Mouse (Mus musculus) heart, postnatal 25 days (tissue): ENCODE results near the gene Actn4. TPM values are rescaled to one million over a fixed set of nuclear protein-coding genes. Genes with fewer than 3 reads are reported as not detected.
"Not testable (repeated sequence)": the region's sequence is repeated elsewhere in the genome, so short reads cannot be mapped to it uniquely, and the experiment has no call there.

Experiments
- DNase-seq: peaks from one replicate; pipeline ENCODE4 v3.0.0; 2022; ENCODE audit warnings: low spot score
- intact Hi-C: fragments of 180-260 bp; cut with DNase I; formaldehyde crosslinking; loops from one replicate; pipeline ENCODE4 v1.15.1; 2025
- total RNA-seq, 2 experiments: library from RNA; stranded (reverse); gene quantifications; 2 replicates each; pipeline ENCODE4 v1.2.3; 2021

The Actn4 gene
- total RNA-seq, 2 experiments from 2014 or later, result 77.0 to 101 TPM

- no peak for DNase-seq
- intact Hi-C loops, result loop anchor here (5.0 kb wide), 3 partner anchors 35 to 190 kb away; no protein-coding TSS in a partner anchor
Measured at GRCm38 (mm10) chr7:28972542-28972985, 10.4 kb upstream of the Actn4 start.

GRCm38 (mm10) chr7:28971770-28972269 lies 9.7 kb upstream of the Actn4 start:
- DNase-seq, result no peak
- intact Hi-C loops, result loop anchor here (5.0 kb wide), 3 partner anchors 35 to 190 kb away; no protein-coding TSS in a partner anchor

DNA sequence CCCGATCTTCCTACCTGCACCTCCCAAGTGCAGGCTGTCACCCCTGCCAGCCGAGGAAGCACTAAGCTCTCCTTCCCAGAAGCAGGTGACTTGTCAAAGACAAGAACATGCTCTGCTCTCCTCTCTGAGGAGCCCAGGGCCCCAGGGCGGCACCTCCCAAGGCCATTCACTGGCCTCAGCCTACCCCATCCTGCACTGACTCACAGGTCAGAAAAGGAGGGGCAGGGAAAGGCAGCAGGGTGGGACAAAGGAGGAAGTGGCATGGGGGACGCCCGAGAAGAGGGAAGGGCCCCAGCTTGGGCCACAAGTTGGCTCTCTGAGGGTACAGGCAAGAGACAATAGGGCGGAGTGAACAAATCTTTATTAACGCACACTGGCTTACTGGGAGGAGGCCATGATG lies 8.9 kb upstream of the Actn4 start:
- no peak for DNase-seq
- intact Hi-C loops, result loop anchor here (5.0 kb wide), 3 partner anchors 34 to 189 kb away; no protein-coding TSS in a partner anchor

DNA sequence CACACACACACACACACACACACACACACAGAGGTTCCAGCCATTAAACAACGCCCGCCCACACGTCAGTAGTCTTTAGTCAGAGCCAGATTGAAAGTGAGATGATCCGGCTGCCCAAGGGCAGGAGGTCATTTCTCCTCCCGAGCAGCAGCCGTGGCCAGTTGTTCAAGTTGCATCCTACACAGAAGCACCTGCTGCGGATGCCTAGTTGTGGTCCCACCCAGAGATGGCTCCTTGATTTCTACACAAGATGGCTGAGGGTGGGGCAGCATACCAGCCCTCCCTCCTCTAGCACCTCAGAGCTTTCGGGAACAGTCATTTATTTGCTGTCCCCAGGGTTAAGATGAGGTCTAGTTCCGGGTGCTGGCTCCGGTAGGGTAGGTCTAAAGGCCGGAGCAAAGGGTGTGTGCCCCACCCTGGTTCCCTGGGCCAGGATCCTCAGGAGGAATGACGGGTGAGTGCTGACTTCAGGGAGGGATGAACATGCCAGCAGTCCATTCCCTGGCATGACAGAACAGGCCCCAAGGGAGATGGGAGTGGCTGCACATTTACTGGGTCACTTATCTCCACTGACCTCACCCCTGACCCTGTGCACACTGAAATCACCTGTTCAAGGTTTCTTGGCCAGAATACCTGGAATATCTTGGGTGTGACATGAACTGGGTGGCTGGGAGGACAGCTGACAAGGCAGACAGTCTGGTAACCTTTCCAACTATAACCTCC lies 7.7 kb upstream of the Actn4 start:
- DNase-seq, result no peak

GRCm38 (mm10) chr7:28969271-28969670 lies 7.1 kb upstream of the Actn4 start:
- DNase-seq, result no peak
- intact Hi-C loops, result no loop called here

More for the DNA sequence above, 7.7 kb upstream of the Actn4 start:
- intact Hi-C loops, result loop anchor here (5.0 kb wide), 3 partner anchors 33 to 188 kb away; no protein-coding TSS in a partner anchor

DNA sequence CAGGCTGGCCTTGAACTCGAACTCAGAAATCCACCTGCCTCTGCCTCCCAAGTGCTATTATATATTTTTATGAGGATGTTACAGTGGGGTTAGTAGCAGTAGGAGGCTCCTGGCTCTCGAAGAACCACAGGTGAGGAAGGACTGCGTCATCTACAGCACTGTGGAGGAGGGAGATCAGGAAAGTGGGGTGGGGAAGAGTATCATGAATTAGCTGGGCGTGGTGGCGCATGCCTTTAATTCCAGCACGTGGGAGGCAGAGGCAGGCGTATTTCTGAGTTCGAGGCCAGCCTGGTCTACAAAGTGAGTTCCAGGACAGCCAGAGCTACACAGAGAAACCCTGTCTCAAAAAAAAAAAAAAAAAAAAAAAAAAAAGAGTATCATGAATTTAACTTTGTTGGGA lies 6.0 kb upstream of the Actn4 start:
- DNase-seq, intact Hi-C loops: not testable (repeated sequence)

- intact Hi-C loops, result no loop called here
Measured at GRCm38 (mm10) chr7:28966751-28967505, 4.8 kb upstream of the Actn4 start.

GRCm38 (mm10) chr7:28966181-28966580 lies 4.0 kb upstream of the Actn4 start:
- DNase-seq, result no peak
- intact Hi-C loops, result no loop called here

More at GRCm38 (mm10) chr7:28966751-28967505, 4.8 kb upstream of the Actn4 start:
- no peak for DNase-seq

- DNase-seq, result no peak
- intact Hi-C loops, result no loop called here
Measured at GRCm38 (mm10) chr7:28965346-28965840, 3.3 kb upstream of the Actn4 start.

GRCm38 (mm10) chr7:28963399-28963923 lies 1.3 kb upstream of the Actn4 start:
- DNase-seq, result no peak
- intact Hi-C loops, result no loop called here

DNA sequence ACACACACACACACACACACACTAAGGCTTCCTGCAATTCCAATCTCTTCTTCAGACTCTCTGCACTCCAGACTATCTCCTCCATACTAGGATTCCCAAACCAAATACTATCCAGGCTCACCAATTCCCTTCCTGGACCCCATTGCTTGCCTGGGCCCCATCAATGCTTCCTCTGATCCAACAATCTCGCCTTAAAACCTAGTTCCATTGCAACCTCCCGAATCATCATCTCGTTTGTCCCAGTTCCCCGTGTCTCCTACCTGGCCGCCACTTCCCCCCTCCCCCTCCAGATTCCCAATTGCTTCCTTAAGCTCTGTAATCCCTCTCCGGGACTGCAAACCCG lies 585 bp downstream of the Actn4 start:
- intact Hi-C loops, result loop anchor here (2.0 kb wide), 1 partner anchor 23 kb away; no protein-coding TSS in a partner anchor
- DNase-seq, result no peak

DNA sequence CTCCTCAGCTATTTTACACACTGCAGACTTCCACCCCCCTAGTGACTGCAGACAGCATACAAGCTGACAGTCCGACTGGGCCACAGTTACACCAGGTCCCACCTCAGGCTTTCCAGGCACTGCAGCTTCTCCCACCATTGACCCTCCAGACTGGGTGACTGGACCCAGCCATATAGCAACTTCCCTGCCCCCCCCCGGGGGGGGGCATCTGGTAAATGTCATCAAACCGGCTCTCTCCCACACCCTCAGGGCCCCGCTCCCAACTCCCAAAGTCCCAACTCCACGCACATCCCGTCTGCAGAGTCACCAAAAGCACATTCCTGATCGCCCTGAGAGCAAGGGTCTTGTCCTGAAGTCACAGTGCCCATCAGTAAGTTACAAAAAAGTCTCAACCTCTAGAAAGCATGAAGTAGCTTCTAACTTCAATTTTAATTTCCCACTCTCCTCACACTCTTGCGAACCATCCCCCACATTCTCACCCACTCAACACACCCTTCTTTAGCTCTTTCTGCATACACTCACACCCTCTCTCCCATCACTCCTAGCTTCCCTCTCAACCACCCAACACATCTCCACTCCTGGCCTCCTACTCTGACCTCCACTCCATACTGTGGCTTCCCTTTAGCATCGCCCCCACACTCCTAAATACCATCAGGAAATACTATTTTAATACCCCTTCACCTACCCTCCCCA lies 1.6 kb downstream of the Actn4 start:
- intact Hi-C loops, result loop anchor here (2.0 kb wide), 1 partner anchor 22 kb away; no protein-coding TSS in a partner anchor

GRCm38 (mm10) chr7:28959505-28960045 lies 2.6 kb downstream of the Actn4 start:
- DNase-seq, result no peak
- intact Hi-C loops, result loop anchor here (2.0 to 5.0 kb wide), 2 partner anchors 21 to 37 kb away; no protein-coding TSS in a partner anchor

More for the DNA sequence above, 1.6 kb downstream of the Actn4 start:
- DNase-seq, result no peak

- DNase-seq, result no peak
- intact Hi-C loops, result loop anchor here (5.0 kb wide), 1 partner anchor 36 kb away; no protein-coding TSS in a partner anchor
Measured at GRCm38 (mm10) chr7:28958770-28959169, 3.4 kb downstream of the Actn4 start.

- no peak for DNase-seq
- intact Hi-C loops, result loop anchor here (5.0 kb wide), 1 partner anchor 36 kb away; no protein-coding TSS in a partner anchor
Measured at GRCm38 (mm10) chr7:28957997-28958725, 4.0 kb downstream of the Actn4 start.

- DNase-seq, result no peak
- intact Hi-C loops, result loop anchor here (5.0 kb wide), 1 partner anchor 35 kb away; no protein-coding TSS in a partner anchor
Measured at GRCm38 (mm10) chr7:28957286-28957685, 4.9 kb downstream of the Actn4 start.

- intact Hi-C loops, result loop anchor here (5.0 kb wide), 1 partner anchor 34 kb away; no protein-coding TSS in a partner anchor
- no peak for DNase-seq
Measured at GRCm38 (mm10) chr7:28956270-28956669, 5.9 kb downstream of the Actn4 start.

DNA sequence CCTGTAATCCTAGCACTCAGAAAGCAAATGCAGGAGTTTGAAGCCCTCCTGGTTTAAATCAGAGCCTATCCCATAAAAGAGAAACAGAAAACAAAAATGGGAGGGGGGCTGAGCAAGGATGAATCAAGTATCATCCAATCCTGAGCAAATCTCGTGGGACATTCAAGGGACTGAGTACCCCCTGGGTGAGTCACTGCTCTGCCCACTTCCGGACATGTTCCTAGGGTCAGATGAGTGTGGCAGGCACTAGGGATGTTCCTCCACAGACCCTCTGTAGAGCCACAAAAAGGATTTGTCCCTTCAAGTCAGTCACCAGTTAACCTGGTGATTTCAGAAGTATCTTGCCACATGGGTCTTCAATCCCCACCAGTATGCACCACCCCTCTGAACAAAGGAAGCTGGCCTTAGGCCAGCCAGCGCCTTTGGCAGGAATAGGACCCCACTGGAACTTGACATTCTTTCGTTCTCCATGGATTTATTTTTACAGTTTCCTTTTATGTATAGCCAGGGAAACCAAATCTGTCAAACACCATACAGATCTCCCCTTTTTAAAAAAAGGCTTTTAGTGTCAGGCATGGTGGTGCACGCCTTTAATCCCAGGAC lies 6.7 kb downstream of the Actn4 start:
- no peak for DNase-seq
- intact Hi-C loops, result loop anchor here (5.0 kb wide), 1 partner anchor 33 kb away; no protein-coding TSS in a partner anchor
